Mouse (Mus musculus) left cerebral cortex, postnatal 4 days (tissue): ENCODE measurements at regions not wholly inside any gene's neighbourhood (a gene's known extent, or its start where the extent isn't known, plus 50 kb on each side); places are given as distances from the start of the nearest gene placed in this dataset.

ENCODE experiments used
- DNase-seq: peaks from one replicate; pipeline ENCODE4 v3.0.0-alpha.2; 2022
- intact Hi-C: fragments of 180-260 bp; cut with DNase I; formaldehyde crosslinking; loops from one replicate; pipeline ENCODE4 v1.15.1; 2025

- DNase-seq, result no peak
- intact Hi-C loops, result loop anchor here (5.0 kb wide), 2 partner anchors 342 to 567 kb away; partner anchors contain the start of gene Erap1
Measured at GRCm38 (mm10) chr13:75204417-75204816, 114.8 kb downstream of the Pcsk1 start.

DNA sequence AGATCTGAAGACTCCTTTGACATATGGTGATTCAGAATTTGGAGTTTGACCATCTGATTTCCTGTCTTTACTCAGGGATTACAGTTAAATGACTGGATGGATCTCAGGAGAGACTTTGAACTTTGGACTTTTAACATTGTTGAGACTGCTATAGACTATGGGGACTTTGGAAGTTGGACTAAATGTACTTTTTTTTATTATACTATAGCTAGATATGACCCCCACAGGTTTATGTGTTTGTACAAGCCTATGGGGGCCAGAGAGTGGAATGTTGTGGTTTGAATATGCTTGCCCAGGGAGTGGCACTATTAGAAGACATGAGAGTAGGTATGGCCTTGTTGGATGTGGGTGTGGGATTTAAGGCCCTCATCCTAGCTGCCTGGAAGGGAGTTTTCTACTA, 134.3 kb downstream of the Pcsk1 start:
- intact Hi-C loops, result no loop called here
- DNase-seq, result no peak

DNA sequence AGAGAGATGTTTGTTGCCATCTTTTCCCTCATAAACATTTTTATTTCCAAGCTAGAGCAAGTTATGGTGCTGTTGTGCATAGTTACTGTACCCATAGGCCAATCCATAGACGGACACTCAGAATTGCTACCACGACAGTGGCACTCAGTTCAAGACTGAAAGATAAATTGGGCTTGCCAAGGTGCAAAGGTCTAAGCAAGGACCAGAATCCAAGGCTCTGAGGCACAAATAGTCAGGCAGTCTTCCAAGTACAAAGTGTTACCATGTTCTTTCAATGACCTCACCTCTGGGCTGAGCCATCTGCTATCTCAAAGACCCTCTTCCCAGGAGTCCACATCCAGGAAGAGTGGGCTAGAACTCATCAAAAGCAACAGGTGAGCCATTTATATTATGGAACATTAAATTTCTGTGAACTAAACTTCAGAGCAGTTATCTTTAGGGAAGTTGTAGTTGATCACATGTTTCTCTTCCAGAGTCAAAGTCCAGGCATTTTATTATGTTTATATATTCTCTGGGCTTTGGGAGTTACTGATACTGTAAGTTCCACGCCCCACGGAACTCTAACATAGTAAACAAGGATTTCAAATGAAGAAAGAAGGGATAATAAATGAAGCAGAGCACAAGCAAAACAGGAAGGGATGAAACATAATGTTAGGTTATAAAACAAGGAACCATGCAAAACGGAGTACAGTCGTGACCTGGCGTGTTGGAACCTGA, 136.1 kb downstream of the Pcsk1 start:
- intact Hi-C loops, result loop anchor here (2.0 to 5.0 kb wide), 3 partner anchors 571 to 797 kb away; no protein-coding TSS in a partner anchor
- DNase-seq, result no peak

DNA sequence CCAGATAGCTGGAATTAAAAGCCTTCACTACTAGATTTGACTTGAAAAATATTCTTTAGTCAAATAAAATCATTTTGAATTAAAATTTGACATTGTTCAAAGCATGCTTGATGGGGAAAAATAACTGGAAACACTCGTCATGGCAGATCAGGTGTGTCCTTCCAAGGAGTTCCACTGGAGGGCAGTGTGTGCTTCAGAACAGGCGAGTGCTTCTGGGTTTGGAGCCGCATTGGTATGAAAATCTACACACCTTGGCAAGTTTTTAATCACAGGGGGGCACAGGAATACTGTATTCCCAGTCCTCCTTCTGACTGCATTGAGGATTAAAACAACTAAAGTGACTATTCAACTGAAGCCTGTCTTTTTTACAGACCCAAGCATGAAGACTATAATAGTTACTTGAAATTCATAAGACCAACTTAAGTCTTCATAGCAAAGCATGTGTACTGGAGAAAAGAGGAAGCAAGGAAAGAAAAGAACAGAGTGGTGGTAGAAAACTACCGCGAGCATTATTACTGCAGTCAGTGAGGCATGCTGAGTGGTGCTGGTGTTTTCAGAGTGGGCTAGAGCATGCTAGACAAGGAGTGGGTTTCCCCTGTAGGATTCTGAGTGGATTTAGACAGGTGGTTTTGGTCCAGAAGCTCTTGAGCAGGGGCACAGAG, 138.1 kb downstream of the Pcsk1 start:
- intact Hi-C loops, result loop anchor here (2.0 to 5.0 kb wide), 3 partner anchors 569 to 795 kb away; no protein-coding TSS in a partner anchor

GRCm38 (mm10) chr13:75236424-75236823, 146.8 kb downstream of the Pcsk1 start:
- peak; percentile 72 for DNase-seq

More for the DNA sequence above, 138.1 kb downstream of the Pcsk1 start:
- DNase-seq, result peak; percentile 66

More at GRCm38 (mm10) chr13:75236424-75236823, 146.8 kb downstream of the Pcsk1 start:
- intact Hi-C loops, result no loop called here
